Mouse (Mus musculus) embryo, embryonic 10 days (tissue): ENCODE measurements at regions not wholly inside any gene's neighbourhood (a gene's known extent, or its start where the extent isn't known, plus 50 kb on each side); places are given as distances from the start of the nearest gene placed in this dataset.
A peak's percentile ranks its signal among the peaks of the same experiment; 100 is the strongest.

Experiments
- DNase-seq: peaks from one replicate; pipeline ENCODE4 v3.0.0-alpha.2; 2015; ENCODE audit warnings: low spot score

DNA sequence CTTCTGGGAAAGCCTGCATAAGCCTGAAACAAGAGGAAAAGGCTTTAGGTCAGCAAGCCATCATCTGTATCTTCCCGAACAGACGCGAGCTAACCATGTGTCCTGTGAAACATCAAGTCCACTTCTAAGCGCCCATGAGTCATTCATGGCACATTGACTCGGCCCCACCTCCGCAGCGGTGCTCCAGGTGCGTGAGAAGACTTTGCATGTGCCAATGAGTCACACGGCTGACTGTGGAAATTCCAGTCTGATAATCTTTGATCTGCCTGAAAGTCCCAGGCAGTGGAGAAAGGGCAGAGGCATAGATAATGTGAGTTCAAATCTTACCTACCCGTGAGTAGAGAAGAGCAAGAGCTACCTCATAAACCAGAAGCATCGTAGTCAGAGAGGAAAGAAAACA, 137.8 kb downstream of the Pfkfb3 start:
- no peak for DNase-seq

DNA sequence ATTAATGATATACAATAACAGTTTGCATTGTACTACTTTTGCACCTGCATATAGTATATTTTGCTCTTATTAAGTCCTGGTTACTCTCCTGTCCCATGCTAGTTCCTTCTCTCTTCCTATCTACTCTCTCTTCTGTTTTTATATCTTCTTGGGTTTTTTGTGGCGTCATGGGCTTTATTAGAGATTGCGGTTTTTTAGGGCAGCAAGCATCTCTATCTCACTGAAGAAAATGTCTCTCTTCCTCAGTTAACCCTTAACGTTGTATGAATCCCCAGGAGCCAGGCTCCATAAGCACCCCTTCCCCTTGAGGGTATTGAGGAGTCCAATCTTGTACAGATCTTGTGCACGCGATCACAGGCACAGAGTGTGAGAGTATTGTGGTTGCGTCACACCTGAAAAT, 141.4 kb downstream of the Pfkfb3 start:
- no peak for DNase-seq

DNA sequence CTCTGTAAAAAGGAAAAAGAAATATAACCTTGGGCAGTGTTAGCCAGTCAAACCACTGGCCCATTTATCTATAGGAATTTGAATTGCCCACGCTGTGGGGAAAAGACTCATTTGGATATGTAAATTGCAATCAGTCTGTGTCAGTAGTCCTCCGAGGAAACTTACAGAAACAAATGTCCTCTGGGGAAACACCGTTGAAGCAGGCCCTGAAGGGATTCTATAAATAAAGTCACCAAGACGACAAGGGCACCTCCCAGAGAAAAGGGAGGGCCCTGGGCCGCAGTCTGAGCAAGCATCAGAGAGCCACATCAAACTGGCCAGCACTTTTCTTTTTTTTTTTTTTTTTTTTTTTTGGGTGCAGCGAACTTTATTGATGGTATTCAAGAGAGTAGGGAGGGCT, 145.4 kb downstream of the Pfkfb3 start:
- DNase-seq: no peak

DNA sequence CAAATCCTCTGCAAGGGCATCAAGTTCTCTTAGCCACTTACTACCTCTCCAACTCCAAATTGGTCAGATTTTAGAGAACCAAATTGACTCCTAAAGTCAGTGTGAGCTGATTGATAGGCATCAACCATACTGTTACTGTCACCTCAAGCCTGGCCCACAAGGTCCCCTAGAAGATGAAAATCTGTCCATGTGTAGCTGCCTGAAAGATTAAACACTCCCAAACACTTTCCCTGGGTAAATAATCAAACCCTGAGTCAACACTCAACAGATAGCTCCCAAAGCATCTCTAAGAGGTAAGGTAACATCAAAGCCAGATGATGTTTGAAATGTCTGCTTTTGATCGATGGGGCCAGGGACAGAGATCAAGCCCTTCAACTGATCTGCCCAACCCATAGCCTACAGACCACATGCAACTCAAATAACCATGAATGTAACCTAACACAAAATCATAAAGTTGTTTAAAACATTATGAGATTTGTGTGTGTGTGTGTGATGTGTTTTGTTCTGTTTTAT, 147.7 kb downstream of the Pfkfb3 start:
- no peak for DNase-seq

DNA sequence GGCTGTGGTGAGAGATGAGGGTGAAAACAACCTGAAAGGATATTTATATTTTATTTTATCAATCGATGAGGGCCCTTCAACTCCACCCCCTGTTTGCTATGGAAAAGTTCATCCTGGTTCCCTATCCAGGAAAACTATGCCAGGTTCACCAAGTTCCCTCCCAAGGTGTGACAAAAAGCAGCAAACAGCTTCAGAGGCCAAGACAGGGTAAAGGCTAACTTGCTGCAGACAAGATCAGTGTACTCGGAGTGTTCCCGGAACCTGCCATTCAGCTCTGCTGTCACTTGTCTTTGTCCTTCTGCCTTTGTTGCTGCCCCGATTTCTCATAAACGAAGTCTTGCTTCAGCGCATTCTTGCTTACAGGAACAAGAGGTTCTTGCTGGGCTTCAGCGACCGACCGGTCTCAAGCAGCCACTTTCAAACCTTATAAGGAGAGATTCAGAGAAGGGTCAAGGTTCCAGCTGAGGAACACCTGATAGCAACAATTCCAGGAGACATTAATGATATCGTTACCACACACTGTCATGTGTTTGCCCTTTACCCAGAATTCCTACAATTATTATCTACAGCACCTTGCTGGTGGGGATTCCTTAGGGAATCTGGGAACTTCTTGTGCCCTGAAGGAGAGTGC, 151.5 kb downstream of the Pfkfb3 start:
- no peak for DNase-seq

DNA sequence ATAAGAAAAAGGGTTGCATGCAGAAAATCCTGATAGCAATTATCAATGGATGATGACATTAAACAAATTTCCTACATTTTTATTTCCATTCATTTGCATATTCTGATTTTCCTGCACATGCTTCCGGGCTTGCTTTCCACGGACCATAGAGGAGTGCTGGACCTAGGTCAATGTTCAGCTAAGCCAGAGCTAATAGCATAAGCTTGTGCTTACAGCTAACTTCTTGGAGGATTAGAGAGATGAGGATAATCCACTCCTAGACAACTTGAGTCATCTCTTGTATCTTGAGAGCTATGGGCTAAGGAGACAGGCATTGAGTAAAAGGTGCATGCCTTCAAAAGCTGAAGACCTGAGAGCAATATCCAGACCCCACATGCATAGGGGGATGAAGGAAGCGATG, 154.5 kb downstream of the Pfkfb3 start:
- no peak for DNase-seq

DNA sequence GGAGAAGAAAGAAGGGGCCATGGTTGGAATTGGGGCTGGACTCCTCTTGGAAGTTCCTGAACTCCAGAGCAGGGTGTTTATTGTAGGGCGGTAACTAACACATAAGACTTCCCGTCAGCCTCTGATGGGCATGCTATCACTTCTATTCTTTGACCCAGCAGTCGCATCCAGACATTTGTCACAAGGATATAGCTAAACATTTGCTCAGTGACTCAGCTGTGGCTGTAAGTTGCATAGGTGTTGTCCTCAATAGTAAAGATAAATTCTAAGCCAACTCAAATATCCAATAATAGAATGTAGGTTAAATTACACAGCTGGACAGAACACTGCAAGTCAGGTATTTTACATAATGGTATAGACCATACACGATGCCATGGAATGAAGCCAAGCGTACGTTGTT, 154.9 kb downstream of the Pfkfb3 start:
- no peak for DNase-seq

DNA sequence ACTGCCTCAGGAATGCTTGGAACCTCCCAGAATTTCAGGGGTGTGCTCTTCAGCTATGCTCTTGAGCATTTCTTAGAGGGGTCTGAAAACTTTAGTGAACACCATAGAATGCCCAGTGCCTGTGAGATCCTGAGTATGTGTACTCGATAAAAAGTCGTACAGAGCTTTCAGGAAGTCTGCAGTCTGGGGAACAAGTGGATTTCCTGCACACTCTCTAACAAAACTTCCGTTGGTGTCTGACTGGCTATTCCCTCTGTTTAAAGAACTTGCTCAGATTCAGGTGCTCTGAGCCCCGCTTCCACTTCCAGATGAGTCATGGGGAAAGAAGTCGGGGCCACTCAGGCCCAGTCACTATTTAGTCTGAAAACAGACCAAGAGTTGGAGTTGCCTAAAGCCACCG, 155.5 kb downstream of the Pfkfb3 start:
- DNase-seq: no peak

DNA sequence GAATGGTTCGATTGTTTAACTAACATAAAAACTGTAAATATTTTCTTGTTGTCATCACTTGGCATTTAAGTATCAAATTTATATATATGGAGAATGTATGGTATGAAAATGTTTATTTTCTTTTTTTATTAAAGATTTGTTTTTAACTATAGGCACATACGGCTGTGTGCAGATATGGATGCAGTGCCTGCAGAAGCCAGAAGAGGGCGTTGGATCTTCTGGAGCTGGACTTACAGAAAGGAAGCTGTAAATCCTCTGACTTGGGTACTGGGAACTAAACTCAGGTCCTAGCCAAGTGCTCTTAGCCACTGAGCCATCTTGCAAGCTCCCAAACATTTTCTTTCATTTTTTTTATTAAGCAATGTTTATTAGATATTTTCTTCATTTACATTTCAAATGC, 157.0 kb downstream of the Pfkfb3 start:
- DNase-seq: no peak

DNA sequence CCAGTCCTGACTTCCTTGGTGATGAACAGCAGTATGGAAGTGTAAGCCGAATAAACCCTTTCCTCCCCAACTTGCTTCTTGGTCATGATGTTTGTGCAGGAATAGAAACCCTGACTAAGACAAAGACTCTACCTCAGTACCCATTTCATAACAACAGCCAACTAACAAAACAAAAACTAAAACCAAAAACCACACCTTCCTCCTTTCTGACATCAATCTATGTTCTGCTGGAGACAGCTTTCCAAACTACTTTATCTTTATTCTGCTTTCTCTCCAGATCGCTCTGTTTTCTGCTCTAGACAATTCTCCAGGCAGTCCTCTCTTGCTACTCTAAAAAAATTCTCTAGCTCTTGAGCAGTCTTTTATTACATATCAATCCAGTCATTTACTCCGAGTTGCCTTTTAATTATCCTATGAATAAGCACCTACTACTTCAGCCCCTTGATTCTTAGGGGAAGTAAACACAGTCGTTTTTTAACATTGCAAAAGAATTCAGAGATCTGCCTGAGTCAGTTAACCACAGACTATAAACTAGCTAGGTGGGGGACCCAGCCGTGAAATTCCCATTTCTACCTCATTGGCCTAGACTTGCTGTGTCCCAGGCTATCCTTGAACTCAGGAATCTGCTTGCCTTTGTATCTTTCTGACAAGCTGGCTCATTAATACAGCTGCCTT, 159.1 kb downstream of the Pfkfb3 start:
- DNase-seq: no peak

DNA sequence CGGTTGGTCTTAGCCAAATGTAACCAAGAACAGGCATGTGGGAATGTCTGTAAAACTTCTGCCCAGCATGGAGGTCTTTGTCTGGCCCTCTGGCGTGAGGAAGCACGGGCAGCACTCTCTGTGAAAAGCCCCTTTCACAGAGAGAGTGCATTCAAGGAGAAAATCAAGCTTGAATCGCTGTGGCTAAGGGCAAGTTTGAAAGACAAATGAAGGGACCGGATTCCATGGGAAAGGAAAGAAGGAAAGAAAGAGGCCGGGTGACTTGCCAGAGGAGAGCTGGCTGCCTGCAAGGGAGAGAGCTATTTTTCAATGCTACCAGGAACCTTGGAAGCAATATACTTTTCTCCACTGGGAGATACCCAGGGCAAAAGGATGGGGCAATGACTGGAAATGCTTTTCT, 162.2 kb downstream of the Pfkfb3 start:
- peak; percentile 77 for DNase-seq

DNA sequence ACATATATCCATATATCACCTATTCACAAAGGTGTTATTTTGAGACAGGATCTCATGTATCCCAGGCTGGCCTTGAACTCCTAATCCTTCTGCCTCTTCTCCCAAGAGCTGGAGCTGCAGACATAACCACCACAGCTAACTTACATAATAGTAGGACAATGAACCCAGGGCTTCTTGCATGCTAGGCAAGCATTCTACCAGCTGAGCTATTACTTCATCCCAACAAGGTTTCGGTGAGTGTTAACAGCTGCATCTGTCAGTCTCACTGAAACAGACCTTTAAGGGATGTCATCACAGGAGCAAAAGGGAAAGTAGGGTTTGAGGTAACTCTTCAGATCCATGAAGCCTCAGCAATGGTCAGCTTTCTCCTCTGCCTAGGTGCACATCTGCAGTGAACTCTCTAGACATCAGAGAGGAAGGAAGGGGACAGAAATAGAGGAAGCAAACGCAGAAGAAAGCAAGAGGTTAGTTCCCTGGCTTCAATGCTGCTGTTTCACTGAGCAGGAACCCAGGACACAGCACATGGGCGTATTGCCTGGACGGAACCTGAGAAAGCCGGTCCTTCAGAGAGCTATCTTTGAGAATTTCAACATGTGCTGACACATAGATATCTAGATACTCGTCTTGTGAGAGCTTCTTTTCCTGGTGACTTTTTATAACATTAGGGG, 163.1 kb downstream of the Pfkfb3 start:
- no peak for DNase-seq

DNA sequence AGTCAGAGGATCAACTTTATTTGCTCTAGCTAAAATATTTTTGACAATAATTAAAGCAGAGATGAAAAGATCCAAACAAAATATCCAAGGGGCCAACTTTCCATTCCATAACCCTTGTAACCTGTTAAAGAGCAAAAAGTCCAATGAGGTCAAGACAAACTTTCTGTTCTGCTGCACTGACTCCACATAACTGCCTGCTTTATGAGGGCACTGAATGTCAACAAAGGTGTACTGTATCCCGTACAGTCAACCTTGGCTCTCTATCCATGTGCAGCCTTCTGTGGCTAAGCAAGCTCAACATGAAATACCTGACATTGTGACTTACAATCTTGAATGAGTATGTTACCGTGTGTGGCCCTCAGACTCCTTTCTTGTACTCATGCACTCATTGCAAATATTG, 166.3 kb downstream of the Pfkfb3 start:
- DNase-seq: no peak

DNA sequence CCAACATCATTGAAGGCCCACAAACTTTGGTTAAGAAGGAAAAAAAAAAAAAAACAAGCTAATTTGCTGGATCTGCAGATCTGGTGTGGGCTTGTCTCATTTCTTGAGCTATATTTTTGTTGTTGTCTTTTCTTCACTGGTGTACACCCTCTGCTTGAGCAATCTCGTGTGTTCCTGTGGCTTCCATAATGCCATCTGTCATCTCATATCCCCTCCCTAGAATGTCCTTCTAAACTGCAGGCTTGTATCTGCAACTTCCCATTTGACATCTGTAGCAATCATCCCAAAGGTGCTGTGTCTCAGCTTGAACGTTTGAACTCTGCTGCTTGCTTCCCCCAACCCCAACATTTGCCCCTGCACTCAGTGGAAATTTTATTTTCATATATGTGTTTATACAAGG, 170.1 kb downstream of the Pfkfb3 start:
- DNase-seq: no peak

DNA sequence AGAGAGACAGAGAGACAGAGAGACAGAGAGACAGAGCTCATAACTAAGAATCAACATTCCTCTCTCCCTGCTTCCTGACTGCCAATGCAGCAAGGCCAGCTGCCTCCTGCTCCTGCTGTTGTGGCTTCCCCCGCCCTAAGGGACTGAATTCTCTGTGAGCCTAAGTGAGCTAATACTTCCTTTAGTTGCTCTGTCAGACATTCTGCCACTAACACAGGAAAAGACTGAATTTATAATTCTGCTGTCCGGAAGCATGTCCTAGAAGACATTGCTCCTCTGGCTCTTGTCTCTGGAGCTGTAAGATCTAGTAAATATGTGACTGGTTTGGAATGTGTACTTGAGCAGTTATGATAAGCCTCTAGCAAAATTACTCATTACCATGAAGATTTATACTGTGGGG, 176.7 kb downstream of the Pfkfb3 start:
- DNase-seq: no peak

DNA sequence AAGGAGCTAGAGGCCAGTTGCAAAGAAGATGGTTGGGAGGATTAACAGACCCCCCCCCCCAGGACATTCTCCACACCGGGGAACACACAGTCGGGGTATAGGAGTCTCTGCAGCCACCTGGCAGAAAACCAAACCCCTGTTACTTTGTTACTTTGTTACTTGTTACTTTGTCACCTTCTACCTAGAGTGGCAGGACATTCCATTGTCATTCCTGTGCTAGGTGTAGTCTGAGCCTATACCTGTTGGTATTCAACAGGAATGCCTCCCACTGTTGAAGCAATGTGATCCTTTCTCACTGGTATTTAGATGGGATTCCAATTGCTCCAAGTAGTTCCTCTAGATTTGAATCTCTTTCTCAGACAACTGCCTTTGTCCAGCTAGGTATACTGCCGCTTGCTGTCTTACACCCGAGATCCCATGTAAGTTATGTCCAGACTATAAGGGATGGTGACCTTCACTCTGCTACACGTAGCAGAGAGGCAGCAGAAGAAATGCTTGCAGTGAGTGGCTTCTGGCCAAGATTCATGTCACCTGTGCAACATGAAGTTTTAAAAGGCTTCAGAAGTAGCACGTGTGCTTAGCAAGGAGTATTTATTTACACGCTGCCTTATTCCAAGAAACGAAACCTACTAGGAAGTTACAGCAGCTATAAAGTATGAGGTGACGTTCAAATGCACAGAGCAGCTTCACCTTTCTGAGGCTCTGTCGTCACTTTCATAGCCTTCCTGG, 178.0 kb downstream of the Pfkfb3 start:
- DNase-seq: no peak

DNA sequence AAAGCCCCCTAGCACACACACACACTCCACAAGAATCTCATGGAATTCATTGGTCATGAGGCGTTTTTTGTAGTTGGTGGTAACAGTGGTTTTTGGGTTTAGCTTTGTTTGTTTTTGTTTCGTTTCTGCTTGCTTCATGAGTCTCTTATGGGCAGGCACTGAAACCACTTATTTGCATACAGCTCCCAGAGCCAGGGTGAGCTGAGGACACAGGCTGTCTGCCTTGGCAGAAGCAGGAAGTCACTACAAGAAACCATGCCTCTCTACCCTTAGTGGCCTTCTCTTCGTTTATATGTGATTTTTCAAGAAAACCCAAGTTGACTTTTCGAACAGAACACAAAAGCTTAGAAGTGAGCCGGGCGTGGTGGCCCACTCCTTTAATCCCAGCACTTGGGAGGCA, 178.8 kb downstream of the Pfkfb3 start:
- DNase-seq: no peak

DNA sequence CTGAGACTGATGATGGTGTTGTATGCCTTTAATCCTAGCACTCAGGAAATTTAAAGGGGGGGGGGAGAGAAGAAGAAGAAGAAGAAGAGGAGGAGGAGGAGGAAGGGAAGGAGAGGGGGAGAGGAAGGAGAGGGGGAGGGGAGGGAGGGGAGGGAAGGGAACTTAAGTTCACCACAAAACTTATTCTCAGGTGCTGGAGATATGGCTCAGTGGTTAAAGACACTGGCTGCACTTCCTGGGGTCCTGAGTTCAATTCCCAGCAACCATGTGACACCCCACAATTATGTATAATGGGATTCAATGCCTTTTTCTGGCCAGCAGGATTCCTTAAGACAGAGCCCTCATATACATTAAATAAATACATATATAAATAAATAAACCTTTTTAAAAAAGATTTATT, 183.6 kb downstream of the Pfkfb3 start:
- no peak for DNase-seq

DNA sequence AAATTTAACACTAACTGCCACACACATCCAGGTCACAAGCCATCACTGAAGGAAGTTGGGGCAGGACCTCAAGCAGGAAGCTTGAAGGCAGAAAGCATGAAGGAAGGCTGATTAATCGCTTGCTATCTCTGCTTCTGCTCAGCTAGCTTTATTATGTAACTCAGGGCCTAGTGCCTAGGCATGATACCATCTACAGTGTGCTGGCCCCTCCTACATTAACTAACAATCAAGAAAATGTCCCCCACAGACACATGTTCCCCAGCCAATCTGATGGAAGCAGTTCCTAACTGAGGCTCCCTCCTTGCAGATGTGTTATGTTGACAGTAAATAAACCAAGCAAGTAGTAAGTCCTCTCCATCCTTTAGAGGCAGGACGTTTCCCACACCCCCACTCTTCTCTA, 186.6 kb downstream of the Pfkfb3 start:
- DNase-seq: no peak

DNA sequence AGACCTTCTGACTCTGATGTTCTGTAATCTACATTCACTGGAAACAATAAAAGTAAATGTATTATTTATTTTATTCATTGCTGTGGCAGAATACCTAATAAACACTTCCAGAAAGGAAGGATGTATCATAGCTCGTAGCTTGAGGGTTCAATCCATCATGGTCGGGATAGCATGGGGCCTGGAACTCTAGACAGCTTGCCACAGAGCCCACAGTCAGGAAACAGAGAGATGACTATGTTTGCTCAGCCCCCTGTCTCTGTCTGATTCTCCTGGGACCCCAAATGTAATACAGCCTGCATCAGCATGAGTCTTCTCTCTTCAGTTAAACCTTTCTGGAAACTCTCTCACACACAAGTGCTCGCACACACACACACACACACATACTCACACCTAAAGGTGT, 188.1 kb downstream of the Pfkfb3 start:
- no peak for DNase-seq

DNA sequence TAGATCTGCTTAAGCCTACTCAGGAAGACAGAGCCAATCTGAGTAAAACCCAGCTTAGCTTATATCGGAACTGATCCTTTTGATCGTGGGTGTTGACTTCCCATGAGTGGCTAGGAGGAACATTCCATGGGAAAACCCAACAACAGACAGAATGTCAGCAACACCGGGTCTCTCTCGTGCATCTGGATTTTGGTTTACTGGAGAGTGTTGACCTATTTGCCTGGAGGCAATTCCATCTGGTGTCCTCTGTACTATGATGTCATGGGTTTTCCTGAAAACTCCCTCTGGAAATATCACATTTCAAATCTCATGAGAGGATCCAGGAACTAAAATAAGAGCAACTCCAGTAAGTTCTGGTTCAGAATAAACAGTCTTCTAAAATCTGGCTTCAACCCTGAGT, 188.5 kb downstream of the Pfkfb3 start:
- DNase-seq: peak; percentile 23

DNA sequence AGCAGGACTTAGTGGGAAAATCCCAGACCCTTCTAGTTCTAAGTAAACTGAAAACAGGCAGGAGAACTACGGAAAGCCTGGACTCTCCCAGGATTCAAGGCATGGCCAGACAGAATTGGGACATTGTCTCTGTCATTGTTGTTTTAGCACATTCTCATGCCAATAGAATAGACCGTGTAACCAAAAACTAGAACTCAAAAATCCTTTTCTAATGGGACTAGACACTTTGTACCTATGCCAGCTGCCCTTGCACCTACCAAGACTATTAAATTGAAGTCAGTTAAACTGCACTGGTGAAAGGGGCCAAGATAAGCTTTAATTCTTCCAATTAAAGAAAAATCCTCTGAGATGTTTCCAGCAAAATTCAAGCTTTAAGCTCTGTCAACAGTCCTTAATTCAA, 189.8 kb downstream of the Pfkfb3 start:
- DNase-seq: no peak

DNA sequence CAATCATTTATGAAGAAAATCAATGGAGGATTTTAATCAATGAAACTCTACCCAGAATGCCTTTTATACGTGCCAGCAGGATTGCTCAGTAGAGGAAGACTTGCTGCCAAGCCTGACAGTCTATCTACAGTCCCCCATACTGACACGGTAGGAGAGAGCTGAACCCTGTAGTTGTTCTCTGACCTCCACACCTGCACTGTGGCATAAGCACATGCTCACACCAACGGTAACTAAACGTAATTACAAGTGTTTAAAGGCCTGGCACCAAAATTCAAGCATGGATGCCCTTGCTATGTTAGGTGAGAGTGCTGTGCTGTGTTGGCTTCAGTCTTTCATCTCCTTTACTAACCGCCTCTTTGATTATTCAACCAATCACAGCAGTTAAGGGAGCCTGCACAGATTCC, 190.8 kb downstream of the Pfkfb3 start:
- DNase-seq: no peak
